Mouse (Mus musculus) heart, adult 2 months (tissue): ENCODE data around the gene C77080.

Experiments
- CTCF ChIP-seq: fragments of 200-600 bp; IDR thresholded peaks from 2 replicates; pipeline ENCODE4 v1.8.1; 2022; ENCODE audit warnings: antibody characterized with exemption, mild to moderate bottlenecking, moderate library complexity
- EP300 ChIP-seq: fragments of 200-500 bp; IDR thresholded peaks from 2 replicates; pipeline ENCODE4 v1.6.1; 2011; ENCODE audit warnings: low read depth, low read length, control low read depth; ENCODE audit not compliant: insufficient read depth
- POLR2A ChIP-seq: fragments of 200-500 bp; IDR thresholded peaks from 2 replicates; pipeline ENCODE4 v1.6.1; 2011; ENCODE audit warnings: mild to moderate bottlenecking, low read depth, low read length, control low read depth; ENCODE audit not compliant: insufficient read depth

DNA sequence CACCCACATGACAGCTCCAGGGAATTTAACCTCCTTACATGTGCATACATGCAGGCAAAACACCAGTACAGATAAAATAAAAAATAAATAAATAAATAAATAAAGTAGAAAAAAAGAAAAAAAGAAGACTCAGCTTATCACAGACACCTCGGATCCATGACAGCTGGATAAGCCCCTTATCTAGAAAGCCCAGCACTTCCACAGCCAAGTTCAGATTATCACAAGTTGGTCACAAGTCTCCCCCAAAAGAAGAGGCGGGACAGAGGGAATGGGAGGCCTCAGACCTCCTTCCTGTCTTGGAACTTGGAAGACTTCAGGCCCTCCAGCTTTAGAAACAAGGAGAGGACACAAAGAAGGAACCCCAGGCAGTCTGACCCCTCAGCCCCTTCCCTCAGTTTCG lies 26.1 kb downstream of the C77080 start:
- TF ChIP-seq POLR2A = no peak
- no peak for TF ChIP-seq EP300
- TF ChIP-seq CTCF = no peak
